Mouse (Mus musculus): ENCODE results near the gene Magoh.

- no peak for TF ChIP-seq POLR2A (IDR thresholded peaks at IDR 0.05; ENCODE audit: insufficient read depth, low read depth, low read length)
- TF ChIP-seq CTCF (IDR thresholded peaks at IDR 0.05) = no peak
Measured at GRCm38 (mm10) chr4:107923803-107924194, 44.2 kb downstream of the Magoh start.
